Mouse (Mus musculus) testis, adult 2 months (tissue): ENCODE results near the gene Kif16b.

Source experiments
- CTCF ChIP-seq: fragments of 200-500 bp; IDR thresholded peaks from 2 replicates; pipeline ENCODE4 v1.5.1; 2012; ENCODE audit warnings: low read depth, mild to moderate bottlenecking, inconsistent platforms, low read length, moderate library complexity; ENCODE audit not compliant: control insufficient read depth, insufficient read depth, insufficient replicate concordance
- POLR2A ChIP-seq: fragments of 200-500 bp; IDR thresholded peaks from 2 replicates; pipeline ENCODE4 v1.6.1; 2012; ENCODE audit warnings: low read depth, mild to moderate bottlenecking, inconsistent platforms, low read length, moderate library complexity; ENCODE audit not compliant: control insufficient read depth

GRCm38 (mm10) chr2:142803760-142804448 lies 97.4 kb downstream of the Kif16b start:
- TF ChIP-seq CTCF = no peak
- TF ChIP-seq POLR2A = no peak
